Mouse (Mus musculus) liver, embryonic 14.5 days (tissue): ENCODE measurements around the gene Esrrb. TPM values are rescaled to one million over a fixed set of nuclear protein-coding genes. Genes with fewer than 3 reads are reported as not detected.

ENCODE experiments used
- ATAC-seq: fragments of 200-750 bp; cut with Nextera tagmentation; 2 replicates; pipeline ENCODE4 v1.8.0; 2017; ENCODE audit warnings: moderate number of reproducible peaks, mild to moderate bottlenecking, moderate library complexity; ENCODE audit not compliant: insufficient read depth
- DNase-seq, 3 experiments: peaks; one replicate each; pipeline ENCODE4 v3.0.0-alpha.2; 2012 to 2013; ENCODE audit warnings: low read depth in 3 of 3, low spot score in 3 of 3
- H3K27ac ChIP-seq: fragments of 300-500 bp; sonication (generic); 2 replicates; pipeline ENCODE4 v1.5.1; 2014; ENCODE audit warnings: moderate library complexity, mild to moderate bottlenecking, control low read depth, inconsistent platforms
- H3K27me3 ChIP-seq: fragments of 300-500 bp; sonication (generic); 2 replicates; pipeline ENCODE4 v1.6.1; 2014; ENCODE audit warnings: mild to moderate bottlenecking, low read length, moderate library complexity; ENCODE audit not compliant: control insufficient read depth, insufficient read depth
- H3K36me3 ChIP-seq: fragments of 300-500 bp; sonication (generic); replicated peaks from 2 replicates; pipeline ENCODE4 v1.6.1; 2014; ENCODE audit warnings: low read depth; ENCODE audit not compliant: control insufficient read depth, insufficient read depth
- H3K4me1 ChIP-seq, 2 experiments: fragments of 200-500 bp in 1 of 2; fragments of 300-500 bp in 1 of 2; sonication (generic) in 1 of 2; replicated peaks; 2 replicates each; pipeline ENCODE4 v1.6.1; 2012 to 2014; ENCODE audit warnings: antibody characterized with exemption in 1 of 2, inconsistent platforms in 1 of 2, low read length in 1 of 2; ENCODE audit not compliant: control insufficient read depth in 2 of 2, insufficient read depth in 2 of 2
- H3K4me2 ChIP-seq: fragments of 300-500 bp; sonication (generic); 2 replicates; pipeline ENCODE4 v1.6.1; 2014; ENCODE audit warnings: low read depth, mild to moderate bottlenecking, control low read depth, moderate library complexity
- H3K4me3 ChIP-seq, 2 experiments: fragments of 200-500 bp in 1 of 2; fragments of 300-500 bp in 1 of 2; sonication (generic) in 1 of 2; 2 replicates each; pipeline ENCODE4 v1.5.1; 2012 to 2014; ENCODE audit warnings: low read depth in 2 of 2, low read length in 2 of 2, mild to moderate bottlenecking in 2 of 2, control low read depth in 1 of 2, inconsistent platforms in 1 of 2, moderate library complexity in 1 of 2; ENCODE audit not compliant: insufficient read depth in 1 of 2
- H3K9ac ChIP-seq: fragments of 300-500 bp; sonication (generic); replicated peaks from 2 replicates; pipeline ENCODE4 v1.6.1; 2014; ENCODE audit warnings: mild to moderate bottlenecking, control low read depth, moderate library complexity
- H3K9me3 ChIP-seq: fragments of 300-500 bp; sonication (generic); 2 replicates; pipeline ENCODE4 v1.6.1; 2016; ENCODE audit warnings: low read length, mixed read lengths; ENCODE audit not compliant: control insufficient read depth
- CTCF ChIP-seq: IDR thresholded peaks from 2 replicates; pipeline ENCODE4 v1.5.1; 2016; ENCODE audit warnings: antibody characterized with exemption, low read depth, control low read depth
- EP300 ChIP-seq: IDR thresholded peaks from 2 replicates; pipeline ENCODE4 v1.6.1; 2016; ENCODE audit warnings: antibody characterized with exemption, low read depth
- WGBS: fragments of 180-500 bp; shearing (Covaris S2); extraction: QIAGEN DNeasy Blood & Tissue Kit; methylation state at CpG from one replicate; pipeline ENCODE4 v1.1.7; 2014; ENCODE audit not compliant: insufficient replicate concordance; 5-methylcytosine and 5-hydroxymethylcytosine counted together
- polyA plus RNA-seq, 2 experiments: library from polyadenylated mRNA; depleted of rRNA in 1 of 2; stranded (reverse) in 1 of 2; unstranded in 1 of 2; fragments of >200 nt; fragmentation: Nextera tagmentation in 1 of 2; extraction: Ambion mirVana in 1 of 2; gene quantifications; 2 replicates each; pipeline versions ENCODE4 v1.2.1 to v1.2.3; 2012 to 2014

Gene Esrrb
- polyA plus RNA-seq, 2 experiments: 0.03 to 0.09 TPM

DNA sequence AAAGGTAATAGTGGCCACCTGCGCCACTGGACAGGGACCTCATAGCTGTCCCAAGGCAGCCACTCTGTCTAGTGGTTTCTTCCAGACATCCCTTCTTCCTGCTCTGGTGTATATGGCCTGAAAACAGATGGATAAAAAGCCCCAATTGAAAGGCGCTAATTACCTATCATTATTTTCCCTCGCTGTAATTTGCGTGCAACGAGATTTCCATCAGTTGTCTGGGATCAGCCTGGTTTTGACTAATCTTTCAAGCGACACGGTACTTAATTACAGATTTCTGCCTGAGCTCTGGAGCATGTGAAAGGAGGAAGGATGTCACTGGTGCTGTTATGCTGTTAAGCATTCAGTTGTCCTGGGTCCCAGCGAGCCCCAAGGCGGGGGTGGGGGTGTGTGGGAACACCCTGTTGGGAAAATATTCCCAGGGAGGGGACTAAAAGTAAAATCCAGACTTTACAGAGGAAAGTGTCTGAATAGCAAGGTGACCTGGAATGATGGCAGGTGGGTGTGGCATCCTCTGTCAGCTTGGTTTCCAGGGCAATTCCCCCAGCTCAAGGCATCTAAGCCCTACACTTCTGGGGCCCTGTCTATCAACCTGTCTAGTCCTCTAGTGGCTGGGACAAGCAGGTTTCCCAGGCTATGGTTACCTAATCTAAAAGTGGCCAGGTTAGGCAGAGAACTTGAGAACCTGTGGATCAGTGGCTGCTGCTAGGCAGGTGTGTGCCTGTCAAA is 102.0 kb downstream of the Esrrb start:
- 69% methylated on average over 9 of the region's 9 CpGs for WGBS
- ATAC-seq: no peak

DNA sequence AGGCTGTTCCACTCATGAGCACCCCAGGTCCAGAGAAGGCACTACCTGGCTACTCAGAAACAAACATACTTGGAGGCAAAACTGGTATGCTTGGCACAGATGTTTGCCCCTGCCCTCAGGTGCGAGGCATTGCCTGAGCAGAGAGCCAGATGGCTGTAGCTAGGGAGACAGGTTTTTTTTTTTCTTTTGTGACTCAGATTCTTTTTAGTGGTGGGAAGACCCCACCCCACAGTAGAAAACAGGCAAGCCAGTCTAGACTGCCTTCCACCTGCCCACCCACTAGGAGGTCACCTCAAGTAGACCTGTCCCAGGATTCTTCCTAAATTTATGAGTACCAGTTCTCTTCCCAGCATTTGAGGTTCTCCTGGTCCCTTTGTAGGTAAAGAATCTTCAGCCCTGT is 103.5 kb downstream of the Esrrb start:
- no peak for ATAC-seq
- Histone ChIP-seq H3K4me2 (no peak overlapping the region), H3K4me1 (no peaks in the 10 kb centered on the region), H3K4me3 (no peak overlapping the region), H3K27me3 (no peaks in the 10 kb centered on the region), H3K27ac (no peak overlapping the region), H3K36me3 (no peaks in the 10 kb centered on the region), H3K9me3 (no peaks in the 10 kb centered on the region), H3K9ac (no peak overlapping the region)
- 57% methylated on average over 1 of the region's 1 CpGs for WGBS
- TF ChIP-seq EP300: no peak
- no peak for TF ChIP-seq CTCF
- no peak for DNase-seq

More for the DNA sequence above, 102.0 kb downstream of the Esrrb start:
- no peak overlapping the region for H3K4me2 ChIP-seq
- TF ChIP-seq EP300: no peak
- TF ChIP-seq CTCF: no peak
- no peak for DNase-seq
- no peak overlapping the region for H3K27ac ChIP-seq
- no peaks in the 10 kb centered on the region for H3K9me3 ChIP-seq
- H3K27me3 ChIP-seq: no peaks in the 10 kb centered on the region
- no peaks in the 10 kb centered on the region for H3K36me3 ChIP-seq
- no peaks in the 10 kb centered on the region for H3K4me1 ChIP-seq
- no peak overlapping the region for H3K4me3 ChIP-seq
- H3K9ac ChIP-seq: no peak overlapping the region

GRCm38 (mm10) chr12:86466180-86466579 is 105.3 kb downstream of the Esrrb start:
- no peaks in the 10 kb centered on the region for H3K9me3 ChIP-seq
- no peaks in the 10 kb centered on the region for H3K27me3 ChIP-seq
- TF ChIP-seq CTCF (no peak), EP300 (no peak)
- DNase-seq (no peak), ATAC-seq (no peak)
- no peak overlapping the region for H3K9ac ChIP-seq
- no peak overlapping the region for H3K4me2 ChIP-seq
- H3K36me3 ChIP-seq: no peaks in the 10 kb centered on the region
- no peak overlapping the region for H3K4me3 ChIP-seq
- WGBS: 30% methylated on average over 4 of the region's 4 CpGs
- H3K27ac ChIP-seq: no peak overlapping the region
- no peaks in the 10 kb centered on the region for H3K4me1 ChIP-seq

- 41% methylated on average over 23 of the region's 23 CpGs for WGBS
- Histone ChIP-seq H3K4me2 (no peak overlapping the region), H3K36me3 (no peaks in the 10 kb centered on the region), H3K9me3 (no peaks in the 10 kb centered on the region), H3K4me3 (no peak overlapping the region), H3K27ac (no peak overlapping the region), H3K9ac (no peak overlapping the region), H3K4me1 (no peaks in the 10 kb centered on the region), H3K27me3 (no peaks in the 10 kb centered on the region)
- DNase-seq (no peak), ATAC-seq (no peak)
- no peak for TF ChIP-seq CTCF
- TF ChIP-seq EP300: no peak
Observed at GRCm38 (mm10) chr12:86469919-86470318, 109.0 kb downstream of the Esrrb start.

GRCm38 (mm10) chr12:86470912-86471311 is 110.0 kb downstream of the Esrrb start:
- WGBS: 58% methylated on average over 6 of the region's 6 CpGs
- TF ChIP-seq EP300: no peak
- TF ChIP-seq CTCF: no peak
- Histone ChIP-seq H3K9me3 (no peaks in the 10 kb centered on the region), H3K36me3 (no peaks in the 10 kb centered on the region), H3K27ac (no peak overlapping the region), H3K27me3 (no peaks in the 10 kb centered on the region), H3K4me2 (no peak overlapping the region), H3K9ac (no peak overlapping the region), H3K4me1 (no peaks in the 10 kb centered on the region), H3K4me3 (no peak overlapping the region)
- ATAC-seq: no peak
- no peak for DNase-seq
